Mouse (Mus musculus): ENCODE measurements around the gene Cfap77.

Cfap77 gene

DNA sequence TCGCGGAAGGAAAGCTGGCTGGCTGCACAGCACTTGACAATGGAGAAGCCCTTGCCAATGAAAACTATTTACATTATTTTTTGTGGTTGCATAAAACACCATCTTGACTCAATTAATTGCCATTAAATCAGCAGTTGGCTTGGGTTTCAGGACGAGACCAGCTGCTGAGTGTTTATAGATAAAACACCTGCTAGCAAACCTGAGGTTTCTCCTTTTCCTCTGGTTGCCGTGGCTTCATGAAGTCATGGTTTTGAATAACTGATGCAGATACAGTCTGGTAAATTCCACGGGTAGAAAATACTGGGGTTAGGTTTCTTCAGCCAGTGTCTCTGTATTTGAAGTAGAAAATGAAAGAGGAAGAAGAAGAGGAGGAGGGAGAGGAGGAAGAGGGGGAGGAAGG lies 2.9 kb downstream of the Cfap77 start:
- DNase-seq (ENCODE audit: low spot score) = no peak

DNA sequence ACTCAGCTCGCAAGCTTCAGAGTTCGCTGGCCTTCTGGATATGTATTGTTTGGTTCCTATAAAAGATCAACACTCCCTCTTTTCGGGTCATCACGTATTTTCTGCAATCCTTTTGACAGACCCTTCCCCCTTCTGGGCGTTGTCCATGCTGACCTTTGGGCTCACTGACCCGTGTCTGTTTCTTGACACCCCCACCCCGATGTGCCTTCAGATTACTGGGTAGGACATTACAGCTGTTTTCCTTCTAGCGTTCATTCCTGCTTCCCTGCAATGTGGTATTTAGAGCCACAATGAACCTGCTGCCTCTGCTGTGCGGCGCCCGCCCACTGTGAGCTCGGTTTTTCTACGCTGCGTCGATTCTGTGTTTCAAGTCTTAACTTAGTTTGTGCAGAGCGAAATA lies 8.7 kb downstream of the Cfap77 start:
- DNase-seq (ENCODE audit: low spot score) = no peak

DNA sequence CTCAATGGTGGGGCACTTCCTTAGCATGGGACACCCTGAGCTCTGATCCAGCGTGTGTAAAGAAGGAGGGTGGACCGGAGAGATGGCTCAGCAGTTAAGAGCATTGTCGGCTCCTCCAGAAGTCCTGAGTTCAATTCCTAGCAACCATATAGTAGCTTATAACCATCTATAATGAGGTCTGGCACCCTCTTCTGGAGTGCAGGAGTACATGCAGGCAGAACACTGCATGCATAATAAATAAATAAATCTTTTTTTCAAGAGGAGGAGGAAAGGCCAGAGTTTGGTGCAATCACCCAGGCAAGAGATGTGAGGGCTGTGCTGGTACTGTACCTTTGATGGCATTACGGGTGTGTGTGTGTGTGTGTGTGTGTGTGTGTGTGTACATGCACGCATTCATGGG lies 12.7 kb downstream of the Cfap77 start:
- no peak for DNase-seq (ENCODE audit: low spot score)

DNA sequence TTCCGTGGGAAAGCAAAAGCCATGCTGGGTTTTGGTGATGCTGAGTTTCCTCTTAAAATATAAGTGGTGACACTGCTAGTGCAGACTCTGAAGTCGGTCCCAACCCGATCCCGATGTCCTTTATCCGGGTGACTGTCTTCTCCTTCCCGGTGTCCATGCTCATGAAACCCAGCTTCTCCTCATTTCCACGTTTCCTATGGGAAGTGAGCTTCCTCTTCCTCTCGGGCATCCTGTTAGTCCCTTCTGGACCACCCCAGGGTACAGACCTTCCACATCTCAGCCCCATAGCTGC lies 13.4 kb downstream of the Cfap77 start:
- DNase-seq (ENCODE audit: low spot score) = no peak

DNA sequence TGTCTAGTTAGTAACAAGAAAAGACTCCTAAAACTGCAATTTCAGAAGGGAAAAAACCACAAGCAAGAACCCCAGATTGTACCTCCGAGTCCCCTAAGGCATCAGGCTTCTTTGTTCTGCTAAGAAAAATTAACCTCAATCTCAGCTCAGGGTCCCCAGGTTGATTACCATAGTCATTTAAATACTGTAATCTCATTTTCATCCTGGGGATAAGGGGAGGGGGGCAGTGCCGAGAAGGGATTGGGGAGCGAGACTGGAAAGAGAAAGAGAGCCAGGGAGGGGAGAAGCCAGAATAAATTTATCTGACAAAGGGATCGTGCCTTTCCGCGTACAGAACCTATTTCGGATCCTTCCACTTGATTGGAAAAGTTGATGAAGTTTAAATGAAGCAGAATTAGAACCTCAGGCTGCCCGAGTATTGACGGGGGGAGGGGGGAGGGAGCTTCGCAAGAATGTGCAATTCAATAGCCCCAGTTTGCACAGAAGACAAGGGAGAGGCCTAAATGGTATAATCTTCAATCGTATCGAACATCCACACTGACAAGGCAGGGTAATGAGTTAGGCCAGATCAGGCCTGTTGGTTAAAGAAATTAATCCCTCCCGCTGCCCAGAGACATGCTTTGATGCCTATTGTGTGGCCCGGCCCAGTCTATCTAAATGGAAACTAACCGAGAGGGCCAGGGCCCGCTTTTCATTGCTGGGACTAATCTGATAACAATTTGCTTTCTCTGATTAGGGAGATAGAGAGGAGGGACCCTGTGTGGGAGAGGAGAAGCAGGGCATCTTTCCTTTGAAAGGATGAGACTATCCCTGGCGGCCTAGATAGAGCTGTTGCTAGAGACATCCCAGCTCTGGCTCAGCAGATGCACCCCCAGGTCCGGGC lies 14.0 kb downstream of the Cfap77 start:
- no peak for DNase-seq (ENCODE audit: low spot score)

GRCm38 (mm10) chr2:29039741-29040140 lies 15.1 kb downstream of the Cfap77 start:
- DNase-seq (ENCODE audit: low spot score) = no peak

DNA sequence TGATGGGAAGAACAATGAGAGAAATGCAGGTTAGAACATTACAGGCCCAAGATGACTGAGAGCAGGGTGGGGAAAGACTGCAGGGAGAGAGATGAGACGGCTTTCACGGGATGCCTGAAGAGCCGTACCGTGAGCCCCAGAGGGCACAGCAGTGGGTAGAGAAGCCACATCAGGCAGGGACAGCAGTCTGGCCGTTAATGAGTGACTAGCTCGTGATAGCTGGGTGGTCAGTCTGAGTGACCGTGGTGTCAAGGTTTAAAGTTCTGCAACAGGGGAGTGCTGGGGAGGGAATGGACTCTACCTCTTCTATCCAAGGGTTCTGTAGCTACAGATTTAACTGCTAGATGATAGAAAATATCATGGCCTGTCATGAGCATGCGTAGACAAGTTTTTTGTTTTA lies 19.2 kb downstream of the Cfap77 start:
- DNase-seq (ENCODE audit: low spot score) = no peak

- DNase-seq (ENCODE audit: low spot score) = no peak
These were observed 20.1 kb downstream of the Cfap77 start for GRCm38 (mm10) chr2:29034542-29035475.

- DNase-seq (ENCODE audit: low spot score) = no peak
These were observed 22.9 kb downstream of the Cfap77 start for GRCm38 (mm10) chr2:29031951-29032350.

DNA sequence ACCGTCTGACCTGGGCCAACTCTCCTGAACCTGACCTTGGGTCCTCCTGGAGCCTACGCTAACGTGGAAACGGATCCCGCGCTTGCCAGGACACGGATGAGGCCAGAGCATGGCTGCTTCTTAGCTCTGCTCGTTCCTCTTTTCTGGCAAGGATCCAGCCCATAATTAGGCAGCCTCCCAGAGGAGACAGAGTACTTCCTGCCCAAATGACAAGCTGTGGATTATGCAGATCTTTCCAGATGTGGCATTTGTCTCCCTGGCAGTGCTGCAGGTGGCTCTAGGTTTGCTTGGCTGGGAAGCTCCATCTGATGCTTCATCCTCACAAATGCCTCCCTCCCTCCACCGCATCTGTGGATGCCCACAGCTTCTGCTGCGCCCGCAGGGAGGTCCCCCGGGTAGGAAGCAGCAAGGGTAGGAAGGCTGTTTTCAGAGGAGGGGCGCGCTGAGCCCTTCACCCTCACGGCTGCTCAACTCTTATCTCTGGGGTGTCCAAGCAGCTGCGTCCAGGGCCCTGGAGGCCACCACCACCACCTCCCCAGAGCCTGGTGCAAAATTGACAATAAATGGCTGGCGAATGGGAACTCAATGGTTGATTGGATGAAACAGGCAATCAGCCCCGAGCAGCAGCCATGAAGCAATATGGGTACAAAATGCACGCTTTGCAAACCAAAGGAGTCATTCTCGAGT lies 24.7 kb downstream of the Cfap77 start:
- no peak for DNase-seq (ENCODE audit: low spot score)

- DNase-seq (ENCODE audit: low spot score) = no peak
These were observed 29.6 kb downstream of the Cfap77 start for GRCm38 (mm10) chr2:29025284-29025683.

- no peak for DNase-seq (ENCODE audit: low spot score)
These were observed 31.9 kb downstream of the Cfap77 start for GRCm38 (mm10) chr2:29023001-29023400.

DNA sequence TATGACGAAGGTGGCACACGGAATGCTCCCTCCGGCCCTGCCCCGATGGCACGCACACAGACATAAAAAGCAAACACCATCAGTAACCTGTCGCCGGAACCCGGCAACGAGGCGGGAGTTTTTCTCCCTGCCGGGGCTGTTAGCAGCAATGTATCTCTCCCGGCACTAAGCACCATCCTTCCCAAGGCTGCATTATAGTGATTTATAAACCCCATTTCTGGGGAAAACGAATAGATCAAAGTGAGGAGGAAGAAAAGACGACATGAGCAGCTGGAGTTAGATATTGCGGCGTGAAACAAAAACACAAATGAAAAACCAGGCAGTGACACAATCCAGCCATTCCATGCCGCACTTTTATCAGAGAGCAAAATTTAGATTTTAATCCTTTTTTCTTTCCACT lies 33.8 kb downstream of the Cfap77 start:
- DNase-seq (ENCODE audit: low spot score) = no peak

GRCm38 (mm10) chr2:29018680-29019079 lies 36.2 kb downstream of the Cfap77 start:
- no peak for DNase-seq (ENCODE audit: low spot score)

- DNase-seq (ENCODE audit: low spot score) = no peak
These were observed 38.0 kb downstream of the Cfap77 start for GRCm38 (mm10) chr2:29016599-29017587.

- no peak for DNase-seq (ENCODE audit: low spot score)
These were observed 42.3 kb downstream of the Cfap77 start for GRCm38 (mm10) chr2:29012523-29012922.

DNA sequence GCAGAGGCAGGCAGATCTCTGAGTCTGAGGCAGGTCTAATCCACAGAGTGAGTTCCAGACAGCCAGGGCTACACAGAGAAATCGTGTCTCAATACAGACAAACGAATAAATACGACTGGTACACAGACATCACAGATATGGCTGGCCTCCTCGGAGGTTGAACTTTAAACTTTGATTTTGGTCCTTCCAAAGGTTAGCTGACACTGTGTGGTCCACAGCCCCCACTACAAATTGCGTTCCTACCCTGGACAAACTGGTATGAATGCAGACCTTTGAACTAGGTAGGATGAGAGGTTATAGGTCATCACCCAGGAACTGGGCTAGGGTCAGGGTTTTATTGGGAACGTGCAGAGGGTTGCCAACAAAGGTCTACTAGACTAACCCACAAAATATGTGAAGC lies 47.2 kb downstream of the Cfap77 start:
- DNase-seq (ENCODE audit: low spot score) = no peak

DNA sequence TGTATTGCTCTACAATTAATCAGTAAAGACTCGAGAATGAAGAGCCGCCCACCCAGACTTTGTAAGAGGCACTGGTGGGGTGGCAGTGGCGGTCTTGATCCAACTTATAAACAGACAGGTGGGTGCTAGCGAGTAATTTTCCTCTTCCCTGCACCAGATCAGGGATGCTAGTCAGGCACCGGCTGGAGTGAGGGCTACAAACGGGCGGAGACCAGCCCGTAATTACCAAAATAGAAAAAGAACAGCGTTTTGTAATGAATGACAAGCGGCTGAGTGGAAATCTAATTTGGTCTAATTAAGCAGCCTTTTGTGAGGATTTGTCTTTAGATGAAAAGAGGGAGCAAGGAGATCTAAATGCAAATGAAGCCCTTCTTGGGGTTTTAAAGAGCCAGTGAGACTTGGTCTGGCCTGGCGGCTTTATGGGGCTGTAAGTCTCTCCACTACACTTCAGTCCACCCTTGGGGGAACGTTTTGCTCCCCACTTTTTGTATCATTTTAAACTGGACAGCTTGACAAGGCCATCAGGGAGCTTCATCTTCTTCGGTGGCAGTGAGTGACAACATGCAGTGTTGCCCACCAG lies 48.3 kb downstream of the Cfap77 start:
- DNase-seq (ENCODE audit: low spot score) = no peak

- DNase-seq (ENCODE audit: low spot score) = no peak
These were observed 50.8 kb downstream of the Cfap77 start for GRCm38 (mm10) chr2:29004037-29004436.

GRCm38 (mm10) chr2:28998246-28998645 lies 56.6 kb downstream of the Cfap77 start:
- DNase-seq (ENCODE audit: low spot score) = no peak

Data from urinary bladder, postnatal 25 days (tissue).